Mouse (Mus musculus) limb, embryonic 11.5 days (tissue): Measurements from ENCODE around the gene Aamp. TPM values are rescaled to one million over a fixed set of nuclear protein-coding genes. Genes with fewer than 3 reads are reported as not detected.
A peak's percentile ranks its signal among the peaks of the same experiment; 100 is the strongest.

Experiments
- ATAC-seq: fragments of 200-750 bp; cut with Nextera tagmentation; 2 replicates; pipeline ENCODE4 v1.8.0; 2017; ENCODE audit warnings: low read depth; ENCODE audit not compliant: insufficient number of reproducible peaks, low FRiP score, low TSS enrichment
- DNase-seq: peaks from one replicate; pipeline ENCODE4 v3.0.0-alpha.2; 2015; ENCODE audit warnings: low spot score
- H3K27ac ChIP-seq: fragments of 300-500 bp; sonication (generic); replicated peaks from 2 replicates; pipeline ENCODE4 v1.5.1; 2014; ENCODE audit warnings: low read depth, mild to moderate bottlenecking, low read length
- H3K27me3 ChIP-seq: fragments of 300-500 bp; sonication (generic); 2 replicates; pipeline ENCODE4 v1.6.1; 2014; ENCODE audit warnings: mild to moderate bottlenecking, low read length, mixed read lengths; ENCODE audit not compliant: control insufficient read depth, insufficient read depth
- H3K36me3 ChIP-seq: fragments of 300-500 bp; sonication (generic); 2 replicates; pipeline ENCODE4 v1.6.1; 2014; ENCODE audit warnings: mild to moderate bottlenecking, low read length, moderate library complexity, mixed read lengths; ENCODE audit not compliant: control insufficient read depth, insufficient read depth
- H3K4me1 ChIP-seq: fragments of 300-500 bp; sonication (generic); 2 replicates; pipeline ENCODE4 v1.6.1; 2014; ENCODE audit warnings: low read length, mixed read lengths; ENCODE audit not compliant: control insufficient read depth, insufficient read depth
- H3K4me2 ChIP-seq: fragments of 300-500 bp; sonication (generic); 2 replicates; pipeline ENCODE4 v1.6.1; 2014; ENCODE audit warnings: low read depth, mild to moderate bottlenecking, moderate library complexity; ENCODE audit not compliant: severe bottlenecking
- H3K4me3 ChIP-seq: fragments of 300-500 bp; sonication (generic); 2 replicates; pipeline ENCODE4 v1.5.1; 2014; ENCODE audit warnings: low read depth, low read length
- H3K9ac ChIP-seq: fragments of 300-500 bp; sonication (generic); 2 replicates; pipeline ENCODE4 v1.6.1; 2014; ENCODE audit warnings: mild to moderate bottlenecking, low read length
- H3K9me3 ChIP-seq: fragments of 300-500 bp; sonication (generic); 2 replicates; pipeline ENCODE4 v1.6.1; 2016; ENCODE audit warnings: low read length; ENCODE audit not compliant: control insufficient read depth
- WGBS: fragments of 180-500 bp; shearing (Covaris S2); extraction: QIAGEN DNeasy Blood & Tissue Kit; methylation state at CpG from one replicate; pipeline ENCODE4 v1.1.7; 2014; 5-methylcytosine and 5-hydroxymethylcytosine counted together
- polyA plus RNA-seq: library from polyadenylated mRNA; unstranded; fragments of >200 nt; fragmentation: Nextera tagmentation; extraction: Ambion mirVana; gene quantifications from 2 replicates; pipeline ENCODE4 v1.2.1, GENCODE M21; 2014

Gene Aamp
- polyA plus RNA-seq, 1 experiment from 2014 or later, result 218 TPM

DNA sequence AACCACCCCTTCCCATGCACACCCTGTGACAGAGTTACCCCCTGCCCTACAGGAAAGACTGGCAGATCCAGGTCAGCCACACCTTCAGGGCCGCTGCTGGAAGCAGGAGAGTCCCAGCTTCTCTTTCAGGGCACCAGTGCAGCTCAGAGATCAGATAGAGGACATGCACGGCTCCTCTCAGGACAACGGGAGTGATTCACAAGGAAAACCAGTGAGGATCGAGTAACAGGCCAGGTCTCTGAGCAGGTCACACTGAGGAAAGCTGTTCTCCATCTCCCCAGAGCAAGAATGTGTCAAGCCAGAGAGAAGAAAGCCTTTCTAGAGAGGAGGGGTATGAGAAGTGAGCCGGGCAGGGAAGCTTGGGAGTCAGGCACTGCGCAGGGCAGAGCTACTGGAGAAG is 11.9 kb upstream of the Aamp start:
- Histone ChIP-seq H3K4me3 (no peak overlapping the region), H3K27me3 (no peaks in the 10 kb centered on the region), H3K9me3 (no peaks in the 10 kb centered on the region), H3K4me2 (no peak overlapping the region), H3K9ac (0 out of 2 replicates have a peak overlapping the region, but pooled peaks have one; percentile 9), H3K27ac (peak overlapping the region; percentile 81), H3K4me1 (peaks cover 19% of the 10 kb centered on the region), H3K36me3 (no peaks in the 10 kb centered on the region)
- no peak for ATAC-seq
- DNase-seq, result no peak
- WGBS, result 52% methylated on average over 6 of the region's 6 CpGs

DNA sequence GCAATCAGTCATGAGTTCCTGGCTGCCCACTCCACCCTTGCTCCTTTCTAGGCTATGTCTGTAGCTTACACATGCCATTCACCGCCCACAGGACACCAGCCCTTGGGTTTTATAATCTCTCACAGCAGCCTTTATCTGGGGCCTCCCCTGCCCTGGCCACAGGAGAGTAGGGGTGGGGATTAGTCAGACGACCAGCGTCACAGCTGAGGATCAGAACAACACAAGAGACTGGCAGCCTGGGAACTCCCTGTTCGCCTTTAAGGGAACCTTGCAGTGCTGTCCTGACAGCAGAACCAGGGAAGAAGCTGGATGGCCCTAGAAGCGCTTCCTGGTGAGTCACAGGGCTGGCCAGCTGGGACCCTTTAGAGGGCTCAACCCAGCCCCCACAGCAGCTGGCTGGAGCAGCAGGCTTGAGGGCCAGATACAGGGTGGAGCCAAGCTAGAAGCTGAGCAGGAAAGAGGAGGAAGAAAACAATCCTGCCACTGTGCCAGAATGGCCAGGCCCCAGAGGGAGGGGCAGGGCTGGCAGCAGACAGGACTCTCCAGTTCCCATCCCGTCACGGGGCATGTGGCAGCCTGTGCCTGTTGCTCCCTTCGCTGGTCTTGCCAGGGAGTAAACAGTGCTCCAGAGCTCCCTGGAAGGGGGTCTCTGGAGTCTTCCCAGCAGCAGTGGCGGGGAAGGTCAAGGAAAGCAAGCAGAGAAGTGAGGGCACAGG is 11.1 kb upstream of the Aamp start:
- 21% methylated on average over 9 of the region's 9 CpGs for WGBS
- Histone ChIP-seq H3K27me3 (no peaks in the 10 kb centered on the region), H3K4me1 (peaks cover 19% of the 10 kb centered on the region), H3K9me3 (no peaks in the 10 kb centered on the region), H3K9ac (peak overlapping the region; percentile 49; the same call in 1 of the 2 replicates), H3K36me3 (no peaks in the 10 kb centered on the region; the same call in 1 of the 2 replicates), H3K27ac (peak overlapping the region; percentile 81), H3K4me2 (peak overlapping the region; percentile 33), H3K4me3 (no peak overlapping the region)
- DNase-seq (peak; percentile 63), ATAC-seq (peak; percentile 61; the same call in 1 of the 2 replicates)

DNA sequence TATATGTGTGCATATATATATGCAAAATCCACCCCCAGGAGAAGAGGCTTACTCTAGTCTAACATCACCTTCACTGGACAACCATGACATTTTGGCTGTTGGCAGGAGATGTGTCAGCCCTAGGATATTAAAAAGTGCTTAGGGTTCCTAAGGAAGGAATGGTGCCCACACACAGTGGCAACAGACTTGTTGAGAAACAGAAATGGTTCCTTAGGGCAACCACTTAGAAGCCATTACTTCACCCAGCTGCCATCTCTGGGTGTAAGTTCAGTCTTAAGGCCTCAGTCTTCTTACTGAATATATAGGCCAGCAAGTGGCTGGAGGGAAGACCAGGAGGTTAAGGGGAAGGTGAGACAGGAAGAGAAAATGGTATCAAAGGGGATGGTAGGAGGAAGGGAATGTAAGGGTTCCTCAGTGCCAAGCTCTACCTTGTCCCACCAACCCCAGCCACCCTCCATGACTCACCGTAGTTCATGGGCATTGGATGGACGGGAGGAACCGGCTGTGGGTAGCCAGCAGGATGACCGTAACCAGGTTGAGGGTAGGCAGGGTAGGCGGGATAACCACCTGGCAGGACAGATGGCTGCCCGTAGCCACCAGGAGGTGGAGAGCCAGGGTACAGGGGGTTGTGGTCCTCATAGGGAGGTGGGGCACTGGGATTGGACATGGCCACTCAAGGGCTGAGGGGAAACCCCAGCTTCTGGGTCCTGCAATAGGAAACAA is 10.4 kb upstream of the Aamp start:
- DNase-seq, result no peak
- Histone ChIP-seq H3K27ac (peak overlapping the region; percentile 81), H3K27me3 (no peaks in the 10 kb centered on the region), H3K4me1 (peaks cover 19% of the 10 kb centered on the region), H3K4me2 (no peak overlapping the region), H3K36me3 (no peaks in the 10 kb centered on the region; the same call in none of the 2 replicates), H3K4me3 (no peak overlapping the region), H3K9me3 (no peaks in the 10 kb centered on the region), H3K9ac (no peak overlapping the region)
- ATAC-seq, result no peak
- WGBS, result 88% methylated on average over 6 of the region's 6 CpGs

DNA sequence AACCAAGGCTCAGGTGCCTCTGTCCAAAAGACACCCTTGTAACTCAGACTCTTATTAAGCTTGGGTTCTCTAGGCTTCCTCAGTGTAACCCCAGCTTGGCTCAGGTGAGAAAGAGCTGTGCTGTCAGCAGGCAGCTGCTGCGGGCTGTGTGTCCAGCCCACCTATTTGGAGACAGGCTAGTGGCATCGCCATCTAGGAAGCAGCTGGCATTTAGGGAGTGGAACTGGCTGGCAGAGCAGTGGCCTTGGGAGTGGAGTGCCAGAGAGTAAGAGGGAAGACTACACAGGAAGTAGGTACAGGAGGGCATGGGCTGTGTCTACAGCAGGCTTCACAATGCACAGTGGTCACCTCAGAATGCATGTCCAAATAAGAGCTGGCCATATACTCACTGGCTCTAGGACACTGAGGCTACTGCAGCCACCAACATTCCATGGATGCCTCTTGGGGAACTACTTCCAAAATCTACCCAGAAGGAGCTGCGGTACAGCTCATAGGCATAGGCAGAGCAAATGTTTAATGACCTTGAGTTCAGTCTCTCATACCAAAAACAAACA is 9.6 kb upstream of the Aamp start:
- ATAC-seq (no peak), DNase-seq (no peak)
- H3K36me3 ChIP-seq, result no peaks in the 10 kb centered on the region; the same call in none of the 2 replicates
- H3K9me3 ChIP-seq, result no peaks in the 10 kb centered on the region
- WGBS, result 97% methylated on average over 3 of the region's 3 CpGs
- H3K4me1 ChIP-seq, result peaks cover 19% of the 10 kb centered on the region
- H3K27ac ChIP-seq, result no peak overlapping the region
- no peak overlapping the region for H3K4me3 ChIP-seq
- H3K27me3 ChIP-seq, result no peaks in the 10 kb centered on the region
- no peak overlapping the region for H3K9ac ChIP-seq
- H3K4me2 ChIP-seq, result no peak overlapping the region

DNA sequence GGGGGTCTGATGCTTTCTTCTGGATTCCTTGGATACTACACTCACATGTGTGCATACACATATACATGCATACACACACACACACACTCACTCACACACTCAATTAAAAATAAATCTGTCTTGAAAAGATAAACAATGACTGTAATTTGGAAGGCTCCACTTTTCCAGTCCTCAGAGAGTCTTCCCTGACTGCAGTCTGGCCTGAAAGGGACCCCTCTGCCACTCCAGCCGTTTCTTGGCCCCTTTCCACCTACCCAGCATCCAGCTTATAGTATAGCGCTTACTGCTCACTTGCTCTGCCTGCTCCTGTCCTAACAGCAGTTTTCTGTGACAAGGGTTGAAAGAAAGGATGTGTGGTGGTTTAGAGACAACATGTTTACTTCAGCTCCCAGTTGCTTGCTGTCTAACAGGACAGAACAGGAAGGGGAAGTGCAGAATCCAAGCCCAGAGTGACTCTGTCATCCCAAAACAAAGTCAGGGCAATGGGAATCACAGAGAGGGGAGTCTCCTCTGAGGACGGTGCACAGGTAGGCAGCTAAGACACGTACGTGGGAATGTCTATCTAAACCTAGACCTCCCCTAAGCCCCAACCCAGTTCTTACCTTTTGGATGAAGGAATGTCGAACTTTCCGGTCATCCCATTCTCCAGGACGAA is 8.9 kb upstream of the Aamp start:
- WGBS, result 90% methylated on average over 8 of the region's 8 CpGs
- H3K4me2 ChIP-seq, result no peak overlapping the region
- no peak for DNase-seq

DNA sequence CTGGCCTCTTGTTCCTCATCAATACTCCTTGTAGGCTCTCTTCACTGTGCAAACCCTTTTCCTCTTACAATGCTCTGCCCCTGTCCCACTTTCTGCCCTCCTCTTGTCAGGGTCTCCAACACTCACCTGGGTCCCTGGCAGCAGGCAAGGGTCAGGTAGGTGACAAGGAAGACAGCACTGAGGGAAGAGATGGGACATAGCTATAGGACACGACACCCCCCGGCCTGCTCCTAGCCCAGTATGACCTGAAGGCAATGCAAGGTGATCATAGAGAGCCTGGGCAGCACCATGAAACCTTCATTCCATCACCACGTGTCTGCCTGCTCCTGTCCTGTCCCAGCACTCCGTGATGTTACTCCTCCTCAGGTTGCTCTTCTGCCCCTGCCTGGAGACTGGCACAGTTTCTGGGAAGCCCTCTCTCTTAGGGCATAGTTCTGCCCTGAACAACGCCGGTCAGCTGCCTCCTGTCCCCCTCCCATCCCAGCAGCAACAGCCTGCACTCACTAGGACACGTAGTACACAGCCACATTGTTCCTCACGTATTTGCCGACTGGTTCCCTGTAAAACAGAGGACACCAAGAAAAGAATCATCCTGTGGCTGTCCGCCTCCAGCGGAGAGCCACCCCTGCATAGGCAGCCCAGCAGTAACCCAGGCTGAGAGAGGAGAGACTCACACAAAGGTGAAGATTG is 7.9 kb upstream of the Aamp start:
- DNase-seq (no peak), ATAC-seq (no peak)
- Histone ChIP-seq H3K4me2 (no peak overlapping the region), H3K4me3 (no peak overlapping the region), H3K9ac (no peak overlapping the region), H3K36me3 (peaks cover 6% of the 10 kb centered on the region), H3K4me1 (peaks cover 19% of the 10 kb centered on the region), H3K27me3 (no peaks in the 10 kb centered on the region), H3K27ac (no peak overlapping the region), H3K9me3 (no peaks in the 10 kb centered on the region)
- WGBS, result 91% methylated on average over 11 of the region's 11 CpGs

More for the DNA sequence above, 8.9 kb upstream of the Aamp start:
- Histone ChIP-seq H3K9me3 (no peaks in the 10 kb centered on the region), H3K27ac (no peak overlapping the region), H3K4me3 (no peak overlapping the region), H3K9ac (no peak overlapping the region), H3K36me3 (peaks cover 6% of the 10 kb centered on the region), H3K4me1 (peaks cover 19% of the 10 kb centered on the region), H3K27me3 (no peaks in the 10 kb centered on the region)
- no peak for ATAC-seq

DNA sequence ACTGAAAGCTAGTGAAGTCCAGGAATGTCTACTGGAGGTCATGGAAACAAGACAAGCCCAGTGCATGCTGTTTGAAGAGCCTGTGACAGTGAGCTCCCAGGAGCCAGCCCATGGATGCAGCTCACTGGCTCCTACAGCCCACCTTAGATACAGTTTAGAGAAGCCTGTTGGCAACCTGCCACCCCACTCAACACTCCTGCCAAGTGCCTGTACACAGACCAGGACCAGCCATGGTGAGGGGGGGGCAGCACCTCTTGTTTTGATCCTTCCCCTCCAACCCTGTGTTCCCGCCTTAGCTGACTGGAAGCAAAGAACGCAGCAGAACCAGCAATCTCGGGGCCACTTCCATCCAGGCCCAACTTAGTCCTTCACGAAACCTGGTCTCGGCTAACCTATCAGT is 5.6 kb upstream of the Aamp start:
- WGBS, result 95% methylated on average over 5 of the region's 5 CpGs
- ATAC-seq (no peak), DNase-seq (no peak)
- no peak overlapping the region for H3K4me3 ChIP-seq
- peaks cover 11% of the 10 kb centered on the region for H3K4me1 ChIP-seq
- H3K4me2 ChIP-seq, result no peak overlapping the region
- no peaks in the 10 kb centered on the region for H3K27me3 ChIP-seq
- no peaks in the 10 kb centered on the region for H3K9me3 ChIP-seq
- H3K9ac ChIP-seq, result no peak overlapping the region
- no peak overlapping the region for H3K27ac ChIP-seq
- peaks cover 6% of the 10 kb centered on the region for H3K36me3 ChIP-seq

DNA sequence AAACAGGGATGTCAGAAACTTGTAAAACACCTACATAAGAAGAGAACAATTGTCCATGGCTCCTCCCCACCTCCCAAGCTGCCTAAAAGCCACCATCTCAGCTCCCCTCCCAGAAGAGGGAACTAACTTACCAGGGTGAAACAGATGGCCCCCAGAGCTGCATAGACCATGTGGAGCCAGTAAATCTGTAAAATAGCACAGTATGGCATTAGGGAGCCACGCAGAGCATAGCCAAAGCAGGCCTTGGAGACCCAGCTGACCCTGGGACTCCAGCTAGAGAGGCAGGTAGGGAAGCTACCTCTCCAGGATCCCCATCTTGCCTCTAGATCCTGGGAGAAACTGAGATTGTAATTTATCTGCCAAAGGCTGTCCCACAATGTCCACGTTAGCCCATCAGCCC is 5.2 kb upstream of the Aamp start:
- 83% methylated on average over 2 of the region's 2 CpGs for WGBS

More for the DNA sequence above, 5.2 kb upstream of the Aamp start:
- H3K4me3 ChIP-seq, result no peak overlapping the region
- no peaks in the 10 kb centered on the region for H3K27me3 ChIP-seq
- no peak overlapping the region for H3K27ac ChIP-seq
- ATAC-seq (no peak), DNase-seq (no peak)
- H3K4me2 ChIP-seq, result no peak overlapping the region
- H3K9me3 ChIP-seq, result no peaks in the 10 kb centered on the region
- no peak overlapping the region for H3K9ac ChIP-seq
- H3K4me1 ChIP-seq, result peaks cover 8% of the 10 kb centered on the region
- peaks cover 6% of the 10 kb centered on the region for H3K36me3 ChIP-seq
